Mouse (Mus musculus) ES-E14 (cell line): ENCODE results near the gene St6galnac3. TPM values are rescaled to one million over a fixed set of nuclear protein-coding genes. Genes with fewer than 3 reads are reported as not detected.

Experiments used
- DNase-seq: peaks from one replicate; pipeline ENCODE4 v3.0.0-alpha.2; 2013; ENCODE audit warnings: low read depth, low spot score
- H3K27ac ChIP-seq: 2 replicates; pipeline ENCODE4 v1.5.1; 2012; ENCODE audit warnings: low read depth, mild to moderate bottlenecking, low read length, moderate library complexity, mixed read lengths; ENCODE audit not compliant: poor library complexity, insufficient read depth, severe bottlenecking
- H3K36me3 ChIP-seq: 2 replicates; pipeline ENCODE4 v1.6.1; 2012; ENCODE audit warnings: mild to moderate bottlenecking, low read length, moderate library complexity, mixed read lengths; ENCODE audit not compliant: control insufficient read depth, poor library complexity, insufficient read depth, severe bottlenecking
- H3K4me1 ChIP-seq, 2 experiments: fragments of 150-350 bp in 1 of 2; sonication (generic) in 1 of 2; 2 replicates each; pipeline ENCODE4 v1.6.1; 2012; ENCODE audit warnings: low read length in 2 of 2, mild to moderate bottlenecking in 1 of 2, mixed read lengths in 1 of 2; ENCODE audit not compliant: control insufficient read depth in 2 of 2, insufficient read depth in 2 of 2, poor library complexity in 1 of 2
- H3K4me3 ChIP-seq, 2 experiments: fragments of 150-350 bp in 1 of 2; sonication (generic) in 1 of 2; 2 replicates each; pipeline ENCODE4 v1.5.1; 2012; ENCODE audit warnings: low read length in 2 of 2, low read depth in 1 of 2, mild to moderate bottlenecking in 1 of 2, mixed read lengths in 1 of 2; ENCODE audit not compliant: insufficient read depth in 1 of 2, poor library complexity in 1 of 2, severe bottlenecking in 1 of 2
- H3K9ac ChIP-seq: 2 replicates; pipeline ENCODE4 v1.6.1; 2012; ENCODE audit warnings: low read depth, mild to moderate bottlenecking, low read length, mixed read lengths; ENCODE audit not compliant: poor library complexity, insufficient read depth, severe bottlenecking
- H3K9me3 ChIP-seq: fragments of 150-350 bp; sonication (generic); 2 replicates; pipeline ENCODE4 v1.6.1; 2012; ENCODE audit warnings: low read depth, mild to moderate bottlenecking, low read length; ENCODE audit not compliant: control insufficient read depth, insufficient read depth
- CHD2 ChIP-seq: IDR thresholded peaks from 2 replicates; pipeline ENCODE4 v1.6.1; 2014; ENCODE audit warnings: mild to moderate bottlenecking, low read depth, low read length, inconsistent platforms
- HCFC1 ChIP-seq: IDR thresholded peaks from 2 replicates; pipeline ENCODE4 v1.6.1; 2012; ENCODE audit warnings: low read length, inconsistent platforms, borderline replicate concordance; ENCODE audit not compliant: insufficient read depth
- MAFK ChIP-seq: IDR thresholded peaks from 2 replicates; pipeline ENCODE4 v1.6.1; 2014; ENCODE audit warnings: mild to moderate bottlenecking, low read depth, low read length, inconsistent platforms; ENCODE audit not compliant: insufficient read depth
- ZC3H11A ChIP-seq: IDR thresholded peaks from 2 replicates; pipeline ENCODE4 v1.6.1; 2012; ENCODE audit warnings: low read depth, mild to moderate bottlenecking, inconsistent platforms, low read length, borderline replicate concordance
- ZNF384 ChIP-seq: IDR thresholded peaks from 2 replicates; pipeline ENCODE4 v1.6.1; 2012; ENCODE audit warnings: low read depth, low read length, inconsistent platforms
- in situ Hi-C, 2 experiments: fragments of 600-800 bp; cut with MboI; formaldehyde crosslinking; loops; one replicate each; pipeline ENCODE4 v1.15.1; 2025; ENCODE audit warnings: low sequenced_read_pairs in 2 of 2, inconsistent platforms in 1 of 2; ENCODE audit not compliant: unreplicated experiment in 2 of 2
- total RNA-seq: library from RNA; depleted of rRNA; stranded (reverse); fragments of 300-350 nt; gene quantifications from 2 replicates; pipeline ENCODE4 v1.2.3, GENCODE M21; 2012

Gene St6galnac3
- total RNA-seq, 1 experiment, result 3.8 TPM

DNA sequence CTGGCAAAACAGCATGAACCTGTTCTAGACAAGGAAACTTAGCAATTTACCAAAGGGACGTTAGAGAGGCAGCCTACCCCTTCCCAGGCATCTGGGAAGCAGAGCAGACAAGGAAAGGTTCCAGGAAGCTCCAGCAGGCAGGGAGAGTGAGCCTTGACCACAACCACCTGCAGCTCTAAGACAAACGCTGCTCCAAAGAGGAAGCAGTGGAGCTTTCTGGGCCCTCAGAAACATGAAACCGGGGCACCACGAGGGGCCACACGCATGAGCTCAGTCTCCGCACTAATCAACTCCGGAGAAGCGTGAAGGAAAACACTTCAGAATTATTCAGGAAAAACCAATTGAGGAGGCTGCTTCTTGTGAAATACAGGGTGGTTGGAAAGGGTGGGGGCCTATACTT is 108.1 kb downstream of the St6galnac3 start:
- TF ChIP-seq MAFK (no peak), HCFC1 (no peak), ZC3H11A (no peak)
- Histone ChIP-seq H3K27ac (no peak overlapping the region), H3K4me3 (no peak overlapping the region), H3K9ac (no peak overlapping the region), H3K4me1 (no peaks in the 10 kb centered on the region), H3K9me3 (no peaks in the 10 kb centered on the region), H3K36me3 (no peaks in the 10 kb centered on the region)
- in situ Hi-C loops, result no loop called here
- DNase-seq, result no peak

DNA sequence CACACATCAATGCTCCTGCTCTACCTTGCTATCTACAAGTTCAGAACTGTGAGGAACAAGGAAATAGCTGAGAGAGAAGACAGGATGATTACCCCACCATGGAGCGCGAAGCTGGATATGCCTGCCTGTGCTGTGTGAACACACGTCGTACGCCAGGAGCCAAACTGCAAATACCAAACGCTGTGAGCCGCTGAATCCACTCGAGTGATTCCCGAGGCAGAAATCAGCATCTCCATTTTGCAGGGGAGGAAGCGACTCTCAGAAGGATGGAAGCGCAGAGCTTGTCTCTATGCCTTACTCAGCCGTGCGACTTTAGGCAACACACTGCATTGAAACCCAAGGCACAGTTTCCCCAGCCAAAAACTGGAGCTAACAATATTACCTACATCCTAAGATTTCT is 114.7 kb downstream of the St6galnac3 start:
- no peak for TF ChIP-seq MAFK
- TF ChIP-seq ZNF384, result no peak
- TF ChIP-seq CHD2, result no peak
- no peak for TF ChIP-seq ZC3H11A
- TF ChIP-seq HCFC1, result no peak
- no peak for DNase-seq
- Histone ChIP-seq H3K27ac (no peak overlapping the region), H3K9me3 (no peaks in the 10 kb centered on the region), H3K4me3 (no peak overlapping the region), H3K36me3 (no peaks in the 10 kb centered on the region), H3K9ac (no peak overlapping the region), H3K4me1 (no peaks in the 10 kb centered on the region)
- in situ Hi-C loops, result no loop called here

- Histone ChIP-seq H3K4me3 (no peak overlapping the region), H3K36me3 (no peaks in the 10 kb centered on the region), H3K4me1 (no peaks in the 10 kb centered on the region), H3K9ac (no peak overlapping the region), H3K9me3 (no peaks in the 10 kb centered on the region), H3K27ac (no peak overlapping the region)
- TF ChIP-seq HCFC1 (no peak), CHD2 (no peak), ZNF384 (no peak)
- DNase-seq, result no peak
- in situ Hi-C loops, result no loop called here
Observed at GRCm38 (mm10) chr3:153606331-153606730, 118.6 kb downstream of the St6galnac3 start.

DNA sequence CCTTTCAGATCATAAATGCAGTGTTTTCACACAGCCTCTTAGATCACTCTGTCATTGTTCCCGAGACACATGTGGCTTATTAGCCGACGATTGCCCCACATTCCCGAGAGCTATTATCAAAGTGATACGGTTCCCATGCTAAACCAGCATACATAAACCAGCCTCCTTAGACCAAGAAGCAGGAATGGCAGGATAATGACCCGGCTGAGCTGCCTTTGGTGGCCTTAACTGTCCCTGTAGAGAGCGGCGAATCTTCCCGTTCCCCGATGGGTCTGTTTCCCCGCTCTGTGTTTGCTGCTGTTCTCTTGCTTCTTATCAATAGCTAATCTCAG is 119.2 kb downstream of the St6galnac3 start:
- Histone ChIP-seq H3K4me3 (no peak overlapping the region), H3K4me1 (no peaks in the 10 kb centered on the region), H3K9me3 (no peaks in the 10 kb centered on the region), H3K27ac (no peak overlapping the region), H3K36me3 (no peaks in the 10 kb centered on the region), H3K9ac (no peak overlapping the region)
- DNase-seq, result no peak
- TF ChIP-seq CHD2, result no peak
- no peak for TF ChIP-seq HCFC1
- TF ChIP-seq ZNF384, result no peak
- TF ChIP-seq MAFK, result no peak
- TF ChIP-seq ZC3H11A, result no peak
- in situ Hi-C loops, result no loop called here

DNA sequence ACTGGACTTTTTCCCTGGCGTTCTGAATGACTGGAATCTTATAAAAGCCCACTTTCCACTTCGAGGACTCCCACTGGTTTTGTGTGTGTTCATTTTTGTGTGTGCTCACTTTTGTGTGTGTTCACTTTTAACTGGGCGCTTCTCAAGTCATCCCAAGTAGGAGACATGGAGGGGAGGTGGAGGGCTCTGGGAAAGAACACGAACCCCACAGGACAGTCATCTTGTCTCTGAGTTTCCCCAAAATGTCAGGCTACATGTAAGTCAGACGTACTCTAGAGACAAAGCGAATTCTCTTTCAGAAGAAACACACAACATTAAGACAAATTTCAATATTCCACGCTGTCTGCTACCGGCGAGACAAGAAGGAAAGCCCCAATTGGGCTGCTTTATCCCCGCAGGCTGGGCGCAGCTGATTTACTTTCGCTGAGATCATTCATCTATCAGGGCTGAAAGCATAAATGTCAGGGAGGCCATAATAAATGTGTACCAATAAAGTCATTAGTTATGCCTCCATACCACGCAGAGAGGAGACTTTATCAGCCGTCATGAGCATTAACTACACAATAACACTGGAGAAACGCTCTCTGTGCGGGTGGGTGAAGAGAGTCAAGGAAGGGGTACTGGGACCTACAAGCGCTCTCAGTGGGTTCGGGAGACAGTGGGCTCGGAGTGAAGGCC is 119.7 kb downstream of the St6galnac3 start:
- TF ChIP-seq CHD2 (no peak), HCFC1 (no peak), ZNF384 (no peak)
- no peak overlapping the region for H3K4me3 ChIP-seq
- DNase-seq, result no peak
- no peak overlapping the region for H3K27ac ChIP-seq
- H3K9ac ChIP-seq, result no peak overlapping the region
- no peaks in the 10 kb centered on the region for H3K4me1 ChIP-seq
- in situ Hi-C loops, result no loop called here
- no peaks in the 10 kb centered on the region for H3K9me3 ChIP-seq
- H3K36me3 ChIP-seq, result no peaks in the 10 kb centered on the region
